In genomic region chr13:63951136-63951535, GRCm38 (mm10) we compare ENCODE assay signal across 14 mouse cellular contexts.
DNase-seq lines count a peak whose midpoint lies in the region; ATAC-seq and TF ChIP-seq lines count a peak whose summit lies in the region.
"Had no signal": no experiment of that assay in that cellular context is flagged by ENCODE, and none has a peak within 500 bp of the region (broad histone marks: within the 10 kb centered on the region; RNA-seq: fewer than 3 reads in every experiment).

No protein-coding gene starts in this region.

- no peak overlapping the region for H3K4me2 ChIP-seq in intestine, embryonic 16.5 days (ENCODE audit: low read depth, low read length)
- H3K4me2 ChIP-seq in neural tube, embryonic 11.5 days (ENCODE audit: low read depth): no peak overlapping the region
- H3K4me2 ChIP-seq: embryonic facial prominence, embryonic 12.5 days; heart, embryonic 15.5 days had no signal

- no peak for TF ChIP-seq CTCF in liver, adult 2 months (IDR thresholded peaks at IDR 0.05; ENCODE audit: low read depth, low read length)

- no peak overlapping the region for H3K9ac ChIP-seq in liver, adult 2 months (ENCODE audit: low read depth, low read length)
- H3K9ac ChIP-seq in intestine, embryonic 16.5 days (ENCODE audit: low read depth, low read length): no peak overlapping the region; the same call in 1 of the 2 replicates
- no peak overlapping the region for H3K9ac ChIP-seq in neural tube, embryonic 11.5 days (ENCODE audit: low read length)
- H3K9ac ChIP-seq: embryonic facial prominence, embryonic 12.5 days; heart, embryonic 15.5 days had no signal

- DNase-seq in adrenal gland, postnatal 10 days: peak; percentile 28
- DNase-seq in adrenal gland, adult 18-20 months (ENCODE audit: low spot score in 2 of 2): no peak
- DNase-seq in liver, adult 2 months (ENCODE audit: extremely low read depth, low read depth, low spot score): peak; percentile 91
- no peak for DNase-seq in liver
- DNase-seq in neural tube, embryonic 11.5 days (ENCODE audit: low spot score): no peak
- DNase-seq in frontal cortex, postnatal 25 days (ENCODE audit: low spot score in 2 of 2): no peak
- DNase-seq in heart, postnatal 36 days: no peak
- DNase-seq: cerebellum, adult 11-12 months; gastrocnemius, postnatal 14 days had no signal

- H3K36me3 ChIP-seq in liver, adult 2 months (ENCODE audit: control insufficient read depth, insufficient read depth, low read length): no peaks in the 10 kb centered on the region
- H3K36me3 ChIP-seq in intestine, embryonic 16.5 days (ENCODE audit: control insufficient read depth, insufficient read depth, low read length): no peaks in the 10 kb centered on the region
- no peaks in the 10 kb centered on the region for H3K36me3 ChIP-seq in neural tube, embryonic 11.5 days (ENCODE audit: control insufficient read depth, insufficient read depth, low read length)
- H3K36me3 ChIP-seq: embryonic facial prominence, embryonic 12.5 days; heart, embryonic 15.5 days had no signal

- peaks cover 21% of the 10 kb centered on the region for H3K4me1 ChIP-seq in liver, adult 2 months (ENCODE audit: control insufficient read depth, insufficient read depth, low read length)
- H3K4me1 ChIP-seq in intestine, embryonic 16.5 days (ENCODE audit: control insufficient read depth, insufficient read depth, low read length): peaks cover 21% of the 10 kb centered on the region
- peaks cover 21% of the 10 kb centered on the region for H3K4me1 ChIP-seq in neural tube, embryonic 11.5 days (ENCODE audit: control insufficient read depth, insufficient read depth, low read length)

- intact Hi-C loops in heart, postnatal 36 days (cut with DNase I): no loop called here

- no peaks in the 10 kb centered on the region for H3K79me2 ChIP-seq in liver, adult 2 months (ENCODE audit: control insufficient read depth, insufficient read depth, low read length)

- peak overlapping the region; percentile 91 for H3K27ac ChIP-seq in liver, adult 2 months (replicated peaks; ENCODE audit: insufficient read depth, low read depth, low read length)
- H3K27ac ChIP-seq in intestine, embryonic 16.5 days (ENCODE audit: low read length): peak overlapping the region; percentile 90
- H3K27ac ChIP-seq in neural tube, embryonic 11.5 days (ENCODE audit: low read depth, low read length): peak overlapping the region; percentile 62
- H3K27ac ChIP-seq: embryonic facial prominence, embryonic 12.5 days; heart, embryonic 15.5 days; macrophage had no signal

- 46% methylated on average over 8 of the region's 8 CpGs for WGBS in liver, adult 2 months
- WGBS in intestine, embryonic 16.5 days: 41% methylated on average over 8 of the region's 8 CpGs
- 9% methylated on average over 8 of the region's 8 CpGs for WGBS in neural tube, embryonic 11.5 days

- no peak for TF ChIP-seq POLR2A in liver, adult 2 months (IDR thresholded peaks at IDR 0.05; ENCODE audit: extremely low read depth, insufficient read depth, low read length)

- H3K9me3 ChIP-seq in intestine, embryonic 16.5 days (ENCODE audit: control insufficient read depth, low read length): no peaks in the 10 kb centered on the region
- no peaks in the 10 kb centered on the region for H3K9me3 ChIP-seq in neural tube, embryonic 11.5 days (ENCODE audit: control insufficient read depth, low read length)
- H3K9me3 ChIP-seq: embryonic facial prominence, embryonic 12.5 days; heart, embryonic 15.5 days had no signal

- H3K27me3 ChIP-seq in liver, adult 2 months (ENCODE audit: control insufficient read depth, insufficient read depth, low read length): no peaks in the 10 kb centered on the region
- no peaks in the 10 kb centered on the region for H3K27me3 ChIP-seq in intestine, embryonic 16.5 days (replicated peaks; ENCODE audit: control insufficient read depth, insufficient read depth, low read length)
- 0 out of 2 replicates have a peak, but pooled peaks cover 3% of the 10 kb centered on the region for H3K27me3 ChIP-seq in neural tube, embryonic 11.5 days (ENCODE audit: control insufficient read depth, insufficient read depth, low read length)
- H3K27me3 ChIP-seq: embryonic facial prominence, embryonic 12.5 days; heart, embryonic 15.5 days had no signal

- 0 out of 2 replicates have a peak, but pooled peaks have one; percentile 14 for ATAC-seq in intestine, embryonic 16.5 days
- no peak for ATAC-seq in neural tube, embryonic 11.5 days (ENCODE audit: insufficient read depth, low FRiP score, low TSS enrichment)
- ATAC-seq: midbrain, embryonic 16.5 days had no signal

- H3K4me3 ChIP-seq in liver, adult 2 months (ENCODE audit: insufficient read depth, low read depth, low read length): no peak overlapping the region
- H3K4me3 ChIP-seq in intestine, embryonic 16.5 days (ENCODE audit: low read length): no peak overlapping the region
- no peak overlapping the region for H3K4me3 ChIP-seq in neural tube, embryonic 11.5 days (ENCODE audit: low read depth, low read length)
- H3K4me3 ChIP-seq: embryonic facial prominence, embryonic 12.5 days; heart, embryonic 15.5 days had no signal

Comparison
In these comparisons a context has a peak if more than half of its experiments do, and no peak if none do; other contexts are left out.
1. DNase-seq: peak in adrenal gland, postnatal 10 days (single experiment) and liver, adult 2 months (single experiment); none in adrenal gland, adult 18-20 months (0 of 2), liver (single experiment), neural tube, embryonic 11.5 days (single experiment), frontal cortex, postnatal 25 days (0 of 2) and heart, postnatal 36 days (0 of 2).
2. Peak in every context shown above with its lines, with median percentiles within 50 percentile points of each other: H3K27ac ChIP-seq.